Mouse (Mus musculus) hindbrain, embryonic 12.5 days (tissue): ENCODE measurements at regions not wholly inside any gene's neighbourhood (a gene's known extent, or its start where the extent isn't known, plus 50 kb on each side); places are given as distances from the start of the nearest gene placed in this dataset.

Experiments
- ATAC-seq: fragments of 200-750 bp; cut with Nextera tagmentation; 2 replicates; pipeline ENCODE4 v1.8.0; 2017; ENCODE audit warnings: moderate TSS enrichment; ENCODE audit not compliant: low FRiP score
- H3K27ac ChIP-seq: fragments of 300-500 bp; sonication (generic); 2 replicates; pipeline ENCODE4 v1.5.1; 2016; ENCODE audit warnings: mild to moderate bottlenecking
- H3K27me3 ChIP-seq: fragments of 300-500 bp; sonication (generic); 2 replicates; pipeline ENCODE4 v1.6.1; 2016; ENCODE audit warnings: mild to moderate bottlenecking
- H3K36me3 ChIP-seq: fragments of 300-500 bp; sonication (generic); 2 replicates; pipeline ENCODE4 v1.6.1; 2016; ENCODE audit warnings: mild to moderate bottlenecking
- H3K4me1 ChIP-seq: fragments of 300-500 bp; sonication (generic); 2 replicates; pipeline ENCODE4 v1.6.1; 2016
- H3K4me2 ChIP-seq: fragments of 300-500 bp; sonication (generic); replicated peaks from 2 replicates; pipeline ENCODE4 v1.6.1; 2016; ENCODE audit warnings: mild to moderate bottlenecking
- H3K4me3 ChIP-seq: fragments of 300-500 bp; sonication (generic); 2 replicates; pipeline ENCODE4 v1.5.1; 2016; ENCODE audit warnings: mild to moderate bottlenecking
- H3K9ac ChIP-seq: fragments of 300-500 bp; sonication (generic); 2 replicates; pipeline ENCODE4 v1.6.1; 2016; ENCODE audit warnings: mild to moderate bottlenecking, moderate library complexity
- H3K9me3 ChIP-seq: fragments of 300-500 bp; sonication (generic); replicated peaks from 2 replicates; pipeline ENCODE4 v1.6.1; 2016; ENCODE audit warnings: mild to moderate bottlenecking
- WGBS: fragments of 180-500 bp; shearing (Covaris S2); methylation state at CpG from one replicate; pipeline ENCODE4 v1.1.7; 2016; 5-methylcytosine and 5-hydroxymethylcytosine counted together

DNA sequence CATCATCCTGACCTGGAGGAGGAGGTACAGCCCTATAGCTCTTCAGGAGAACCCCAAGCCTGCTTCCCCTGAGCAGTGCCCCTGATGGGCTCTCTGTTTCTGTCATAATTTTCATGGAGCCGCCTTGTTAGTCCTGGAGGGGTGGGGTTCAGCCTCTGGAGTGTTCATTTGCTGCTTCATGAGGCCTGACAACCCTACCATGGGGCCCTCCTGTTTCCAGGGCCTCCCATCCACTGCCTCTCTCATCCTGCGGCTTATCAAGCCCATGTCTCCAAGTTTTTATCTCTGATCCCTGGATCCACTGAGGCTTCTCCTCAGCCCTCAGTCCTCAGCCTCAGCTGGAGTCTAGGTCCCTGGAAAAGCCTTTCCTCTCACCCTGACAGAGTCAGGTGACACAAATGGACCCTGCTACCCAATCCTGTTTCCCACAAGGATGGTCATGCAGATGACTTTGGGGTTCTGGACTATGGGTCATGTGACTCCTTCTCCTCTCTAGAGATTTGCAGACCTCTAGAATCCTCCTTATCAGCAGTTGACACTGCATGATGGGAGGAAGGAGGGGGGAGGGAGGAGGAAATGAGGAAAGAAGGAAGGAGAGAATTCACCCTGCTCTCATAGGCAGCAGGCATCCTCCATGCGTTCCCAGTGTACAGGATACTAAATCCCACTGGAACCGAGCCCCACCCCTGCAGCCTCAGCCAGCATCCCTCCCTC lies 59.3 kb upstream of the Runx3 start:
- no peaks in the 10 kb centered on the region for H3K36me3 ChIP-seq
- H3K9me3 ChIP-seq: 0 out of 2 replicates have a peak, but pooled peaks cover 3% of the 10 kb centered on the region
- H3K4me1 ChIP-seq: no peaks in the 10 kb centered on the region
- no peak overlapping the region for H3K9ac ChIP-seq
- no peaks in the 10 kb centered on the region for H3K27me3 ChIP-seq
- no peak overlapping the region for H3K4me2 ChIP-seq
- H3K27ac ChIP-seq: no peak overlapping the region
- ATAC-seq: no peak
- 65% methylated on average over 4 of the region's 4 CpGs for WGBS
- H3K4me3 ChIP-seq: no peak overlapping the region

DNA sequence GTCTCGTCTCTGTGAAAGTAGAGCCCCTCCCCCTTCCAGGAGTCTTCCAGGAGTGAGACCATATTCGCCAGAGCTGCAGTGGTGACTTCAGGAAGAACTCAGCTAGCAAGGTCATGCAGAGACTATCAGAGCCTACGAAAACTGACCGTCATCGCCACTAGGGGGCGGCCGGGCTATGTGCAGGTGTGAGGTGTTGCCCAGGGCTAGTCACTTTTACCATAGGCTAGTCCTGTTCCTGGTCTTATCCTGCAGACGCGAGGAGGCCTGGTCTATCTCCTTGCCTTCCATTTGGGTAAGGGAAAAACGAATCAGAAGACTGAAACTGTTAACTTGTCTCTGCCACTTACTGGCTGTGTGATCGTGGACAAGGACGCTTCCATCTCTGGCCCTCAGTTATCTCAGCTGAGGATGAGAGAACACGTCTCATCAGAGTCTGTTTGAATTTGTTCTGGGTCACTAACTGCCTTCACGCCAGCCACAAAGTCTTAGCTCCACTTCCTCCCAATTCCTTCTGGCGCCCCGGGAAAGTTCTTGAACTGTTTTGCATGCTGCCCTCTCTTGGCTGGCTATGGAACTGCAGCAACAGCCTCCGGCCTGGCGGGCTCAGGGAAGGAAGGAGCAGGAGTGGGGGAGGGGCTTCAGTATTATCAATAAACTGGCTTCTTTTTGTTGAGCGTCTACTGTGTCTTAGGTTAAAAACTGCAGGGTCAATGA lies 53.5 kb upstream of the Runx3 start:
- H3K27ac ChIP-seq: no peak overlapping the region
- ATAC-seq: 0 out of 2 replicates have a peak, but pooled peaks have one; percentile 40
- no peaks in the 10 kb centered on the region for H3K36me3 ChIP-seq
- H3K9ac ChIP-seq: no peak overlapping the region
- 0 out of 2 replicates have a peak, but pooled peaks cover 3% of the 10 kb centered on the region for H3K9me3 ChIP-seq
- no peaks in the 10 kb centered on the region for H3K4me1 ChIP-seq
- no peak overlapping the region for H3K4me3 ChIP-seq
- 7% methylated on average over 19 of the region's 19 CpGs for WGBS
- no peak overlapping the region for H3K4me2 ChIP-seq
- no peaks in the 10 kb centered on the region for H3K27me3 ChIP-seq

DNA sequence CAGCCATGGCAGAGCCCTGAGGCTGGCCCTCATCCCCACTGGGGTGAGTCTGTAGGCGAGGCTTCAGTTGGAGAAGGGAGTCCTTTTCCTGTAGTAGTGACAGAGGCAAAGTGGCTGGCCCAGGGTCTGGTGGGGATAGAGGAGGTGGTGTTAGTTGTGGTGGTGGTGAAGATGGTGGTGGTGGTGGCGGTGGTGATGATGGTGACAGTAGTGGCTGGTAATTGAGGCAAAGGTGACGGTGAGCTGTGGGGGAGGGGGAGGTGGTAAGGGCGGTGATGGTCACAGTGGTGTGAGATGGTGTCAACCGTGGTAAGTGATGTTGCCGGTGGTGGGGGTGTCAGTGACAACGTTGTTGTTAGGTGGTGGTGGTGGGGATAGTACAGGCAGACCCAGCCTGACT lies 52.6 kb upstream of the Runx3 start:
- WGBS: 87% methylated on average over 7 of the region's 7 CpGs
- Histone ChIP-seq H3K4me1 (no peaks in the 10 kb centered on the region), H3K27ac (no peak overlapping the region), H3K9ac (no peak overlapping the region), H3K36me3 (no peaks in the 10 kb centered on the region), H3K4me2 (no peak overlapping the region), H3K9me3 (0 out of 2 replicates have a peak, but pooled peaks cover 3% of the 10 kb centered on the region), H3K4me3 (no peak overlapping the region), H3K27me3 (no peaks in the 10 kb centered on the region)
- ATAC-seq: no peak

DNA sequence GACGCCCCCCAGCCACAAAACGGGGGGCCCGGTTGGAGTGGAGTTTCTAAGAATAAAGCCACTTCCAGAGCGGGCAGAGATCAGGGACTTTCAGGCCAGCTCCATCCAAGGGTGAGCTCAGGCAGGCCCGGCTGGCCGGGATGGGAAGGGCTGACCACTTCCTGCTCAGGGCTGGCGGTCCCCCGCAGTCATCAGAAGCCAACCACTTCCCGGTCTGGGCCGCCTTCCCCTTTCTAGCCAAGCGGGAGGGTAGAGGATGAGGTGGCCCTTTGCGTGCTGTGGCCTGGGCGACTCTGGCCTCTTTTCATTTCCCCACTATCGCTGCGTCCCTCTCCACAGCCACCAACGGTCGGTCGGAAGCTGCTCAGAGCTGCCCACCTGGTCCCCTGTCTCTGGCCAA lies 50.6 kb upstream of the Runx3 start:
- H3K4me1 ChIP-seq: no peaks in the 10 kb centered on the region
- H3K9ac ChIP-seq: no peak overlapping the region
- no peak overlapping the region for H3K4me3 ChIP-seq
- 68% methylated on average over 18 of the region's 18 CpGs for WGBS
- no peaks in the 10 kb centered on the region for H3K9me3 ChIP-seq
- no peaks in the 10 kb centered on the region for H3K27me3 ChIP-seq
- no peak for ATAC-seq
- H3K27ac ChIP-seq: no peak overlapping the region
- H3K4me2 ChIP-seq: no peak overlapping the region
- no peaks in the 10 kb centered on the region for H3K36me3 ChIP-seq
